Mouse (Mus musculus): ENCODE measurements around the gene Gon4l. TPM values are rescaled to one million over a fixed set of nuclear protein-coding genes. Genes with fewer than 3 reads are reported as not detected.
"Not testable (repeated sequence)": the region's sequence is repeated elsewhere in the genome, so short reads cannot be mapped to it uniquely, and the experiment has no call there.

The Gon4l gene
- 30.3 and 38.0 TPM in 2 replicates for total RNA-seq (2017)

- ATAC-seq (replicated peaks; ENCODE audit: low read depth, poor library complexity, severe bottlenecking), result peak; percentile 79
Measured at GRCm38 (mm10) chr3:88834951-88835491, at the start of gene Gon4l. Gene Gon4l, plus strand, starts transcription at chr3:88835231.

- not testable (repeated sequence) for ATAC-seq (replicated peaks; ENCODE audit: low read depth, poor library complexity, severe bottlenecking)
Measured at GRCm38 (mm10) chr3:88786323-88786722, 48.7 kb upstream of the Gon4l start.

- ATAC-seq (replicated peaks; ENCODE audit: low read depth, poor library complexity, severe bottlenecking), result not testable (repeated sequence)
Measured at GRCm38 (mm10) chr3:88786805-88787204, 48.2 kb upstream of the Gon4l start.

GRCm38 (mm10) chr3:88788033-88788432 is 47.0 kb upstream of the Gon4l start:
- not testable (repeated sequence) for ATAC-seq (replicated peaks; ENCODE audit: low read depth, poor library complexity, severe bottlenecking)

- not testable (repeated sequence) for ATAC-seq (replicated peaks; ENCODE audit: low read depth, poor library complexity, severe bottlenecking)
Measured at GRCm38 (mm10) chr3:88797507-88797906, 37.5 kb upstream of the Gon4l start.

- no peak for ATAC-seq (replicated peaks; ENCODE audit: low read depth, poor library complexity, severe bottlenecking)
Measured at GRCm38 (mm10) chr3:88803910-88804540, 31.0 kb upstream of the Gon4l start.

- no peak for ATAC-seq (replicated peaks; ENCODE audit: low read depth, poor library complexity, severe bottlenecking)
Measured at GRCm38 (mm10) chr3:88825710-88826109, 9.3 kb upstream of the Gon4l start.

- no peak for ATAC-seq (replicated peaks; ENCODE audit: low read depth, poor library complexity, severe bottlenecking)
Measured at GRCm38 (mm10) chr3:88827231-88827630, 7.8 kb upstream of the Gon4l start.

- peak; percentile 50 for ATAC-seq (replicated peaks; ENCODE audit: low read depth, poor library complexity, severe bottlenecking)
Measured at GRCm38 (mm10) chr3:88831177-88832121, 3.6 kb upstream of the Gon4l start.

- peak; percentile 58 for ATAC-seq (replicated peaks; ENCODE audit: low read depth, poor library complexity, severe bottlenecking)
Measured at GRCm38 (mm10) chr3:88832388-88832787, 2.6 kb upstream of the Gon4l start.

GRCm38 (mm10) chr3:88849172-88849571 is 14.1 kb downstream of the Gon4l start:
- no peak for ATAC-seq (replicated peaks; ENCODE audit: low read depth, poor library complexity, severe bottlenecking)

- ATAC-seq (replicated peaks; ENCODE audit: low read depth, poor library complexity, severe bottlenecking), result no peak
Measured at GRCm38 (mm10) chr3:88855837-88856236, 20.8 kb downstream of the Gon4l start.

GRCm38 (mm10) chr3:88862129-88862528 is 27.1 kb downstream of the Gon4l start:
- no peak for ATAC-seq (replicated peaks; ENCODE audit: low read depth, poor library complexity, severe bottlenecking)

- ATAC-seq (replicated peaks; ENCODE audit: low read depth, poor library complexity, severe bottlenecking), result not testable (repeated sequence)
Measured at GRCm38 (mm10) chr3:88866735-88867134, 31.7 kb downstream of the Gon4l start.

- ATAC-seq (replicated peaks; ENCODE audit: low read depth, poor library complexity, severe bottlenecking), result not testable (repeated sequence)
Measured at GRCm38 (mm10) chr3:88867177-88867576, 32.1 kb downstream of the Gon4l start.

- not testable (repeated sequence) for ATAC-seq (replicated peaks; ENCODE audit: low read depth, poor library complexity, severe bottlenecking)
Measured at GRCm38 (mm10) chr3:88868449-88868848, 33.4 kb downstream of the Gon4l start.

GRCm38 (mm10) chr3:88882536-88882935 is 47.5 kb downstream of the Gon4l start:
- ATAC-seq (replicated peaks; ENCODE audit: low read depth, poor library complexity, severe bottlenecking), result not testable (repeated sequence)

- not testable (repeated sequence) for ATAC-seq (replicated peaks; ENCODE audit: low read depth, poor library complexity, severe bottlenecking)
Measured at GRCm38 (mm10) chr3:88893011-88893410, 58.0 kb downstream of the Gon4l start.

- ATAC-seq (replicated peaks; ENCODE audit: low read depth, poor library complexity, severe bottlenecking), result no peak
Measured at GRCm38 (mm10) chr3:88904803-88905202, 69.8 kb downstream of the Gon4l start.

- no peak for ATAC-seq (replicated peaks; ENCODE audit: low read depth, poor library complexity, severe bottlenecking)
Measured at GRCm38 (mm10) chr3:88905209-88905608, 70.2 kb downstream of the Gon4l start.

- ATAC-seq (replicated peaks; ENCODE audit: low read depth, poor library complexity, severe bottlenecking), result no peak
Measured at GRCm38 (mm10) chr3:88905741-88906140, 70.7 kb downstream of the Gon4l start.
